Mouse (Mus musculus): ENCODE measurements around the gene S1pr2. TPM values are rescaled to one million over a fixed set of nuclear protein-coding genes. Genes with fewer than 3 reads are reported as not detected.

S1pr2 gene
- total and polyA plus RNA-seq, 2 experiments from 2014 or later: 4.0 to 5.1 TPM

GRCm38 (mm10) chr9:20987953-20988352, 11.4 kb upstream of the S1pr2 start:
- DNase-seq: no peak
- H3K9me3 ChIP-seq (ENCODE audit: low read length): no peaks in the 10 kb centered on the region
- H3K4me3 ChIP-seq (ENCODE audit: low read depth, low read length): no peak overlapping the region
- H3K36me3 ChIP-seq (ENCODE audit: insufficient read depth): no peaks in the 10 kb centered on the region
- TF ChIP-seq CTCF (IDR thresholded peaks at IDR 0.05; ENCODE audit: low read depth): no peak
- no peak for ATAC-seq
- WGBS: 26% methylated on average over 7 of the region's 7 CpGs
- no peaks in the 10 kb centered on the region for H3K4me1 ChIP-seq (ENCODE audit: insufficient read depth)
- H3K9ac ChIP-seq: no peak overlapping the region
- H3K27me3 ChIP-seq (ENCODE audit: insufficient read depth, low read length): no peaks in the 10 kb centered on the region
- H3K4me2 ChIP-seq (ENCODE audit: low read depth): no peak overlapping the region
- no peak overlapping the region for H3K27ac ChIP-seq (ENCODE audit: low read depth, low read length)

- TF ChIP-seq CTCF (IDR thresholded peaks at IDR 0.05; ENCODE audit: low read depth): no peak
- Histone ChIP-seq H3K9me3 (ENCODE audit: low read length) (no peaks in the 10 kb centered on the region), H3K27ac (ENCODE audit: low read depth, low read length) (no peak overlapping the region), H3K36me3 (ENCODE audit: insufficient read depth) (no peaks in the 10 kb centered on the region), H3K4me3 (ENCODE audit: low read depth, low read length) (no peak overlapping the region), H3K4me2 (ENCODE audit: low read depth) (no peak overlapping the region), H3K9ac (no peak overlapping the region), H3K27me3 (ENCODE audit: insufficient read depth, low read length) (no peaks in the 10 kb centered on the region), H3K4me1 (ENCODE audit: insufficient read depth) (no peaks in the 10 kb centered on the region)
- 64% methylated on average over 15 of the region's 15 CpGs for WGBS
- no peak for ATAC-seq
- DNase-seq: no peak
Measured at GRCm38 (mm10) chr9:20986952-20987686, 10.5 kb upstream of the S1pr2 start.

GRCm38 (mm10) chr9:20983169-20983568, 6.6 kb upstream of the S1pr2 start:
- WGBS: 80% methylated on average over 5 of the region's 5 CpGs

GRCm38 (mm10) chr9:20982171-20982570, 5.6 kb upstream of the S1pr2 start:
- H3K4me1 ChIP-seq (ENCODE audit: insufficient read depth): no peaks in the 10 kb centered on the region
- no peak overlapping the region for H3K4me2 ChIP-seq (ENCODE audit: low read depth)
- TF ChIP-seq CTCF (IDR thresholded peaks at IDR 0.05; ENCODE audit: low read depth): no peak
- no peak overlapping the region for H3K9ac ChIP-seq
- 62% methylated on average over 3 of the region's 3 CpGs for WGBS
- no peak overlapping the region for H3K4me3 ChIP-seq (ENCODE audit: low read depth, low read length)
- DNase-seq (no peak), ATAC-seq (no peak)
- H3K27me3 ChIP-seq (ENCODE audit: insufficient read depth, low read length): no peaks in the 10 kb centered on the region
- H3K9me3 ChIP-seq (ENCODE audit: low read length): no peaks in the 10 kb centered on the region
- no peaks in the 10 kb centered on the region for H3K36me3 ChIP-seq (ENCODE audit: insufficient read depth)
- no peak overlapping the region for H3K27ac ChIP-seq (ENCODE audit: low read depth, low read length)

More at GRCm38 (mm10) chr9:20983169-20983568, 6.6 kb upstream of the S1pr2 start:
- H3K4me3 ChIP-seq (ENCODE audit: low read depth, low read length): no peak overlapping the region
- H3K4me1 ChIP-seq (ENCODE audit: insufficient read depth): no peaks in the 10 kb centered on the region
- no peaks in the 10 kb centered on the region for H3K27me3 ChIP-seq (ENCODE audit: insufficient read depth, low read length)
- no peaks in the 10 kb centered on the region for H3K36me3 ChIP-seq (ENCODE audit: insufficient read depth)
- no peak overlapping the region for H3K9ac ChIP-seq
- H3K4me2 ChIP-seq (ENCODE audit: low read depth): no peak overlapping the region
- TF ChIP-seq CTCF (IDR thresholded peaks at IDR 0.05; ENCODE audit: low read depth): no peak
- no peaks in the 10 kb centered on the region for H3K9me3 ChIP-seq (ENCODE audit: low read length)
- no peak for ATAC-seq
- DNase-seq: no peak
- H3K27ac ChIP-seq (ENCODE audit: low read depth, low read length): no peak overlapping the region

GRCm38 (mm10) chr9:20979769-20980168, 3.2 kb upstream of the S1pr2 start:
- Histone ChIP-seq H3K4me2 (ENCODE audit: low read depth) (no peak overlapping the region), H3K9ac (no peak overlapping the region)
- 89% methylated on average over 7 of the region's 7 CpGs for WGBS

GRCm38 (mm10) chr9:20979181-20979580, 2.6 kb upstream of the S1pr2 start:
- Histone ChIP-seq H3K4me3 (ENCODE audit: low read depth, low read length) (no peak overlapping the region), H3K4me2 (ENCODE audit: low read depth) (no peak overlapping the region), H3K27ac (ENCODE audit: low read depth, low read length) (no peak overlapping the region), H3K9ac (no peak overlapping the region), H3K36me3 (ENCODE audit: insufficient read depth) (no peaks in the 10 kb centered on the region), H3K27me3 (ENCODE audit: insufficient read depth, low read length) (no peaks in the 10 kb centered on the region), H3K9me3 (ENCODE audit: low read length) (no peaks in the 10 kb centered on the region), H3K4me1 (ENCODE audit: insufficient read depth) (0 out of 2 replicates have a peak, but pooled peaks cover 10% of the 10 kb centered on the region)
- WGBS: 81% methylated on average over 5 of the region's 5 CpGs
- ATAC-seq (no peak), DNase-seq (no peak)
- no peak for TF ChIP-seq CTCF (IDR thresholded peaks at IDR 0.05; ENCODE audit: low read depth)

More at GRCm38 (mm10) chr9:20979769-20980168, 3.2 kb upstream of the S1pr2 start:
- no peak overlapping the region for H3K27ac ChIP-seq (ENCODE audit: low read depth, low read length)
- no peak for DNase-seq
- TF ChIP-seq CTCF (IDR thresholded peaks at IDR 0.05; ENCODE audit: low read depth): no peak
- no peaks in the 10 kb centered on the region for H3K36me3 ChIP-seq (ENCODE audit: insufficient read depth)
- H3K4me1 ChIP-seq (ENCODE audit: insufficient read depth): 0 out of 2 replicates have a peak, but pooled peaks cover 10% of the 10 kb centered on the region
- H3K27me3 ChIP-seq (ENCODE audit: insufficient read depth, low read length): no peaks in the 10 kb centered on the region
- no peak for ATAC-seq
- no peaks in the 10 kb centered on the region for H3K9me3 ChIP-seq (ENCODE audit: low read length)
- H3K4me3 ChIP-seq (ENCODE audit: low read depth, low read length): no peak overlapping the region

- Histone ChIP-seq H3K9ac (no peak overlapping the region), H3K4me2 (ENCODE audit: low read depth) (no peak overlapping the region)
Measured at GRCm38 (mm10) chr9:20978409-20979095, 2.0 kb upstream of the S1pr2 start.

More at GRCm38 (mm10) chr9:20978409-20979095, 2.0 kb upstream of the S1pr2 start:
- Histone ChIP-seq H3K27me3 (ENCODE audit: insufficient read depth, low read length) (no peaks in the 10 kb centered on the region), H3K36me3 (ENCODE audit: insufficient read depth) (no peaks in the 10 kb centered on the region), H3K4me1 (ENCODE audit: insufficient read depth) (0 out of 2 replicates have a peak, but pooled peaks cover 10% of the 10 kb centered on the region), H3K4me3 (ENCODE audit: low read depth, low read length) (no peak overlapping the region), H3K27ac (ENCODE audit: low read depth, low read length) (no peak overlapping the region), H3K9me3 (ENCODE audit: low read length) (no peaks in the 10 kb centered on the region)
- 57% methylated on average over 10 of the region's 10 CpGs for WGBS
- no peak for ATAC-seq
- TF ChIP-seq CTCF (IDR thresholded peaks at IDR 0.05; ENCODE audit: low read depth): no peak
- DNase-seq: no peak

Measured in forebrain, postnatal 0 days (tissue).